22 mouse cellular contexts compared by ENCODE assay signal in the genomic region with DNA sequence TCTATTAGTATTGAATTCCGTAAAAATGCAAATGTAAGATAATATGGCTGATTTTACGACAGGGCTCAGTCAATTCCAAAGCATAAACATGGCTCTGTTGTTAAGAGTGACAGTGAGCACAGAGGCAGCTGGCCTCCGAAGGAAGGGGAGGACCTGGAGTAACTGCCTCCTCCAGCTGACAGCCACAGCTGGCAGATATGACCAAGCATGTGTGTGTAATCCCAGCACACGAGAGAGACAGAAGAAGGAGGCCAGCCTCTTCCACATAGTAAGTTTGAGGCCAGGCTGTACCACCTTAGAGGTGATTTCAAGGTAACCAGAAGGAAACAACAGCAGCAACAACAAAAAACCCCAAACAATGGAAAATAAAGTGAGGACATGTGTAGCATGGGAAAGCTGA.
DNase-seq lines count a peak whose midpoint lies in the region; ATAC-seq and TF ChIP-seq lines count a peak whose summit lies in the region.
"Had no signal": no experiment of that assay in that cellular context is flagged by ENCODE, and none has a peak within 500 bp of the region (broad histone marks: within the 10 kb centered on the region; RNA-seq: fewer than 3 reads in every experiment).

No protein-coding gene starts in this region.

- H3K27me3 ChIP-seq in lung, embryonic 14.5 days (ENCODE audit: insufficient read depth, low read length) = no peaks in the 10 kb centered on the region
- H3K27me3 ChIP-seq: embryonic facial prominence, embryonic 15.5 days; forebrain, embryonic 15.5 days; hindbrain, embryonic 15.5 days; Patski had no signal

- no peaks in the 10 kb centered on the region for H3K36me3 ChIP-seq in lung, embryonic 14.5 days (ENCODE audit: insufficient read depth)
- H3K36me3 ChIP-seq: embryonic facial prominence, embryonic 15.5 days; forebrain, embryonic 10.5 days; forebrain, embryonic 15.5 days; heart, embryonic 12.5 days; hindbrain, embryonic 15.5 days had no signal

- DNase-seq in lung, embryonic 14.5 days = peak; percentile 45
- no peak for DNase-seq in lung, postnatal 36 days
- DNase-seq in retina, postnatal 1 day = peak; percentile 45
- DNase-seq in retina, embryonic 14.5 days (ENCODE audit: low spot score) = no peak
- peak; percentile 58 for DNase-seq in thymus, postnatal 14 days
- DNase-seq in cerebellum, adult 11-12 months = no peak
- no peak for DNase-seq in kidney, postnatal 36 days
- DNase-seq: adrenal gland, adult 2 months; adrenal gland, postnatal 25 days; cerebellum, adult 8-10 months; cerebellum, postnatal 14 days; embryo, embryonic 11 days; gastrocnemius, adult 2 months; gastrocnemius, postnatal 25 days had no signal

- H3K27ac ChIP-seq in lung, embryonic 14.5 days (ENCODE audit: low read depth) = no peak overlapping the region
- H3K27ac ChIP-seq: embryonic facial prominence, embryonic 15.5 days; forebrain, embryonic 10.5 days; forebrain, embryonic 15.5 days; gastrocnemius, adult 2 months; hindbrain, embryonic 15.5 days had no signal

- no peaks in the 10 kb centered on the region for H3K9me3 ChIP-seq in lung, embryonic 14.5 days (ENCODE audit: low read depth, low read length)
- H3K9me3 ChIP-seq: embryonic facial prominence, embryonic 15.5 days; forebrain, embryonic 10.5 days; forebrain, embryonic 15.5 days; heart, embryonic 12.5 days; hindbrain, embryonic 15.5 days had no signal

- H3K4me2 ChIP-seq in lung, embryonic 14.5 days = no peak overlapping the region
- H3K4me2 ChIP-seq: embryonic facial prominence, embryonic 15.5 days; forebrain, embryonic 15.5 days; heart, embryonic 12.5 days; hindbrain, embryonic 15.5 days had no signal

- H3K4me3 ChIP-seq in lung, embryonic 14.5 days (ENCODE audit: low read depth, low read length) = no peak overlapping the region
- H3K4me3 ChIP-seq: embryonic facial prominence, embryonic 15.5 days; erythroblast, embryonic 14.5 days; forebrain, embryonic 10.5 days; forebrain, embryonic 15.5 days; gastrocnemius, adult 2 months; heart, embryonic 12.5 days; hindbrain, embryonic 15.5 days had no signal

- WGBS in lung, embryonic 14.5 days = 33% methylated on average over 4 of the region's 4 CpGs

- no peak for TF ChIP-seq CTCF in lung, embryonic 14.5 days (IDR thresholded peaks at IDR 0.05; ENCODE audit: low read depth)

- ATAC-seq in lung, embryonic 14.5 days (ENCODE audit: insufficient read depth) = peak; percentile 44; the same call in 1 of the 2 replicates
- ATAC-seq: activated CD4-positive, CD25-positive, alpha-beta regulatory T cell, adult 4 months; forebrain, embryonic 15.5 days; Patski had no signal

- no peak overlapping the region for H3K9ac ChIP-seq in lung, embryonic 14.5 days
- H3K9ac ChIP-seq: embryonic facial prominence, embryonic 15.5 days; forebrain, embryonic 15.5 days; heart, embryonic 12.5 days; hindbrain, embryonic 15.5 days had no signal

- H3K4me1 ChIP-seq in lung, embryonic 14.5 days (ENCODE audit: insufficient read depth) = no peaks in the 10 kb centered on the region

Comparison
In these comparisons a context has a peak if more than half of its experiments do, and no peak if none do; other contexts are left out.
1. DNase-seq: peak in lung, embryonic 14.5 days (single experiment), retina, postnatal 1 day (single experiment) and thymus, postnatal 14 days (single experiment); none in lung, postnatal 36 days (single experiment), retina, embryonic 14.5 days (single experiment), cerebellum, adult 11-12 months (single experiment) and kidney, postnatal 36 days (0 of 2).